Comparison of ENCODE assay signal across 1 mouse cellular context in the genomic region with DNA sequence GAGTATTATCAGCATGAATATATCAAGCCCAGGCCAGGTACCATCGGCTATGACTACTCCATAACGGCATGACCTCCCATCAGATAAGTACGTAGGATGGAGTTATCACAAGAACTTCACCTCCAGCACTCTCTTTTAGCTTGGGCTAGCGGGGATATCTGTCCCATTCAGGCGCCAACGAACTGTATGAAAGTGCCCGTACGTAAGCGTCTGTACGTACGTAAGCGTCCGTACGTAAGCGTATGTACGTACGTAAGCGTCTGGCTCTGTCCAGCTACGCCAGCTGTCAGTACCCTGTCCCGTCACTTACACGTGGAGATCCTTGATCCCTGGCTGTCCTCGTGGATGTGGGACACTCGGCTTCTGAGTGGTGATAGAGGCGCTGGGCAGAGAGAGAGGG.
TF ChIP-seq lines count a peak whose summit lies in the region.

No protein-coding gene starts in this region.

TF ChIP-seq in MEL, 35 proteins besides CTCF, POLR2A, EP300 and RAD21 (continued from another document):
- peak; percentile 96 for TF ChIP-seq MXI1 (IDR thresholded peaks at IDR 0.05; ENCODE audit: low read depth, low read length)
- TF ChIP-seq POLR2AphosphoS5 (IDR thresholded peaks at IDR 0.05; ENCODE audit: borderline replicate concordance, low read depth, low read length): no peak
- TF ChIP-seq SIN3A (IDR thresholded peaks at IDR 0.05; ENCODE audit: low read length): peak; percentile 83; the same call in 1 of the 2 replicates
- TF ChIP-seq CHD2 (IDR thresholded peaks at IDR 0.05; ENCODE audit: low read length): no peak
- TF ChIP-seq ETS1 (IDR thresholded peaks at IDR 0.05; ENCODE audit: low read depth, low read length): no peak; the same call in 1 of the 2 replicates
- TF ChIP-seq E2F4 (IDR thresholded peaks at IDR 0.05; ENCODE audit: borderline replicate concordance, low read depth, low read length): no peak
- TF ChIP-seq TCF12 (IDR thresholded peaks at IDR 0.05; ENCODE audit: low read depth, low read length): peak; percentile 87
- no peak for TF ChIP-seq POLR2AphosphoS2 (IDR thresholded peaks at IDR 0.05; ENCODE audit: low read length)
- no peak for TF ChIP-seq MAFK (IDR thresholded peaks at IDR 0.05; ENCODE audit: borderline replicate concordance, low read depth, low read length)
- no peak for TF ChIP-seq MYC (IDR thresholded peaks at IDR 0.05; ENCODE audit: low read depth, low read length)
- no peak for TF ChIP-seq UBTF (IDR thresholded peaks at IDR 0.05; ENCODE audit: borderline replicate concordance, insufficient read depth, low read depth, low read length)
- no peak for TF ChIP-seq ZMIZ1 (IDR thresholded peaks at IDR 0.05; ENCODE audit: low read depth, low read length)
- TF ChIP-seq BHLHE40 (IDR thresholded peaks at IDR 0.05; ENCODE audit: borderline replicate concordance, low read depth, low read length): no peak
- no peak for TF ChIP-seq SMC3 (IDR thresholded peaks at IDR 0.05; ENCODE audit: low read depth, low read length)
- no peak for TF ChIP-seq USF1 (IDR thresholded peaks at IDR 0.05; ENCODE audit: low read depth, low read length)
- no peak for TF ChIP-seq ZKSCAN1 (IDR thresholded peaks at IDR 0.05; ENCODE audit: low read depth, low read length)
- TF ChIP-seq GATA1 (IDR thresholded peaks at IDR 0.05; ENCODE audit: low read depth, low read length): peak; percentile 90
- TF ChIP-seq USF2 (IDR thresholded peaks at IDR 0.05; ENCODE audit: borderline replicate concordance in 1 of 2, insufficient read depth in 1 of 2, low read depth in 1 of 2, low read length in 2 of 2): no peak
- no peak for TF ChIP-seq ZNF384 (IDR thresholded peaks at IDR 0.05; ENCODE audit: low read depth, low read length)
- TF ChIP-seq CHD1 (IDR thresholded peaks at IDR 0.05; ENCODE audit: low read depth, low read length): no peak
- no peak for TF ChIP-seq ELF1 (IDR thresholded peaks at IDR 0.05; ENCODE audit: low read depth, low read length)
- no peak for TF ChIP-seq JUND (IDR thresholded peaks at IDR 0.05; ENCODE audit: low read depth, low read length)
- no peak for TF ChIP-seq ZC3H11A (IDR thresholded peaks at IDR 0.05; ENCODE audit: low read depth, low read length)
- peak; percentile 53 for TF ChIP-seq TAL1 (IDR thresholded peaks at IDR 0.05; ENCODE audit: low read length)
- no peak for TF ChIP-seq NRF1 (IDR thresholded peaks at IDR 0.05; ENCODE audit: insufficient read depth, low read depth, low read length, poor library complexity, severe bottlenecking)
